Mouse (Mus musculus) kidney, embryonic 16.5 days (tissue): ENCODE data around the gene Fgfr2. TPM values are rescaled to one million over a fixed set of nuclear protein-coding genes. Genes with fewer than 3 reads are reported as not detected.

Experiments used
- ATAC-seq: fragments of 200-750 bp; cut with Nextera tagmentation; 2 replicates; pipeline ENCODE4 v1.8.0; 2017; ENCODE audit warnings: moderate TSS enrichment; ENCODE audit not compliant: low FRiP score, low TSS enrichment
- H3K27ac ChIP-seq: fragments of 300-500 bp; sonication (generic); 2 replicates; pipeline ENCODE4 v1.5.1; 2014; ENCODE audit warnings: low read length
- H3K27me3 ChIP-seq: fragments of 300-500 bp; sonication (generic); 2 replicates; pipeline ENCODE4 v1.6.1; 2014; ENCODE audit warnings: low read length, control low read depth, mixed read lengths; ENCODE audit not compliant: insufficient read depth
- H3K36me3 ChIP-seq: fragments of 300-500 bp; sonication (generic); 2 replicates; pipeline ENCODE4 v1.6.1; 2014; ENCODE audit warnings: low read length, control low read depth, mixed read lengths; ENCODE audit not compliant: insufficient read depth
- H3K4me1 ChIP-seq: fragments of 300-500 bp; sonication (generic); 2 replicates; pipeline ENCODE4 v1.6.1; 2014; ENCODE audit warnings: low read length, control low read depth, mixed read lengths; ENCODE audit not compliant: insufficient read depth
- H3K4me2 ChIP-seq: fragments of 300-500 bp; sonication (generic); replicated peaks from 2 replicates; pipeline ENCODE4 v1.6.1; 2014; ENCODE audit warnings: low read depth, low read length
- H3K4me3 ChIP-seq: fragments of 300-500 bp; sonication (generic); 2 replicates; pipeline ENCODE4 v1.5.1; 2014; ENCODE audit warnings: mild to moderate bottlenecking, low read length
- H3K9ac ChIP-seq: fragments of 300-500 bp; sonication (generic); replicated peaks from 2 replicates; pipeline ENCODE4 v1.6.1; 2014; ENCODE audit warnings: low read length
- H3K9me3 ChIP-seq: fragments of 300-500 bp; sonication (generic); 2 replicates; pipeline ENCODE4 v1.6.1; 2016; ENCODE audit warnings: low read length, control low read depth
- WGBS: fragments of 180-500 bp; shearing (Covaris S2); extraction: QIAGEN DNeasy Blood & Tissue Kit; methylation state at CpG from one replicate; pipeline ENCODE4 v1.1.7; 2014; 5-methylcytosine and 5-hydroxymethylcytosine counted together
- polyA plus RNA-seq: library from polyadenylated mRNA; unstranded; fragments of >200 nt; fragmentation: Nextera tagmentation; extraction: Ambion mirVana; gene quantifications from 2 replicates; pipeline ENCODE4 v1.2.1, GENCODE M21; 2015

The Fgfr2 gene
- polyA plus RNA-seq, 1 experiment from 2014 or later = 118 TPM

GRCm38 (mm10) chr7:130773171-130773830 lies 2349.8 kb downstream of the Fgfr2 start:
- no peak for ATAC-seq
- Histone ChIP-seq H3K27me3 (no peaks in the 10 kb centered on the region), H3K4me1 (no peaks in the 10 kb centered on the region), H3K27ac (no peak overlapping the region), H3K9ac (no peak overlapping the region), H3K4me3 (no peak overlapping the region), H3K4me2 (no peak overlapping the region), H3K9me3 (no peaks in the 10 kb centered on the region), H3K36me3 (no peaks in the 10 kb centered on the region)
- 76% methylated on average over 11 of the region's 11 CpGs for WGBS

- Histone ChIP-seq H3K36me3 (peaks cover under 1% of the 10 kb centered on the region; the same call in 1 of the 2 replicates), H3K4me3 (no peak overlapping the region), H3K27ac (no peak overlapping the region), H3K4me1 (no peaks in the 10 kb centered on the region), H3K9me3 (no peaks in the 10 kb centered on the region), H3K4me2 (no peak overlapping the region), H3K9ac (no peak overlapping the region), H3K27me3 (no peaks in the 10 kb centered on the region)
- peak; percentile 50 for ATAC-seq
- 25% methylated on average over 3 of the region's 3 CpGs for WGBS
Observed at GRCm38 (mm10) chr7:130770707-130771106, 2352.4 kb downstream of the Fgfr2 start.

DNA sequence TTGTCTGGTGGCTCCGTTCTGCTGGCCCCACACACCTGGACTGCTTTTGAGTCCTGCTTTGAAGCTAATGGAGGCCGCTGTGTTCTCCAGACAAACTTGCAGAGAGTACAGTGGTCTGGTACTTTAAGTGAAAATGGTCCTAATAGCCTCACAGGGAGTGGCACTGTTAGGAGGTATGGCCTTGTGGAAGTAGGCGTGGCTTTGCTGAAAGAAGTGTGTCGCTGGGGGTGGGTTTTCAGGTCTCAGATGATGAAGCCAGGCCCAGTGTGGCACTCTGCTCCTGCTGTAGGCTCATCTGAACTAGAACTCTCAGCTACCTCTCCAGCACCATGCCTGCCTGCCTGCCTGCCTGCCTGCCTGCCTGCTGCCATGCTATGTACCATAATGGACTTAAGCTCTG lies 2355.0 kb downstream of the Fgfr2 start:
- no peak overlapping the region for H3K27ac ChIP-seq
- no peak overlapping the region for H3K4me3 ChIP-seq
- ATAC-seq = no peak
- 92% methylated on average over 4 of the region's 4 CpGs for WGBS
- no peak overlapping the region for H3K4me2 ChIP-seq
- no peaks in the 10 kb centered on the region for H3K9me3 ChIP-seq
- H3K9ac ChIP-seq = no peak overlapping the region
- H3K27me3 ChIP-seq = no peaks in the 10 kb centered on the region
- H3K36me3 ChIP-seq = peaks cover 8% of the 10 kb centered on the region
- no peaks in the 10 kb centered on the region for H3K4me1 ChIP-seq

DNA sequence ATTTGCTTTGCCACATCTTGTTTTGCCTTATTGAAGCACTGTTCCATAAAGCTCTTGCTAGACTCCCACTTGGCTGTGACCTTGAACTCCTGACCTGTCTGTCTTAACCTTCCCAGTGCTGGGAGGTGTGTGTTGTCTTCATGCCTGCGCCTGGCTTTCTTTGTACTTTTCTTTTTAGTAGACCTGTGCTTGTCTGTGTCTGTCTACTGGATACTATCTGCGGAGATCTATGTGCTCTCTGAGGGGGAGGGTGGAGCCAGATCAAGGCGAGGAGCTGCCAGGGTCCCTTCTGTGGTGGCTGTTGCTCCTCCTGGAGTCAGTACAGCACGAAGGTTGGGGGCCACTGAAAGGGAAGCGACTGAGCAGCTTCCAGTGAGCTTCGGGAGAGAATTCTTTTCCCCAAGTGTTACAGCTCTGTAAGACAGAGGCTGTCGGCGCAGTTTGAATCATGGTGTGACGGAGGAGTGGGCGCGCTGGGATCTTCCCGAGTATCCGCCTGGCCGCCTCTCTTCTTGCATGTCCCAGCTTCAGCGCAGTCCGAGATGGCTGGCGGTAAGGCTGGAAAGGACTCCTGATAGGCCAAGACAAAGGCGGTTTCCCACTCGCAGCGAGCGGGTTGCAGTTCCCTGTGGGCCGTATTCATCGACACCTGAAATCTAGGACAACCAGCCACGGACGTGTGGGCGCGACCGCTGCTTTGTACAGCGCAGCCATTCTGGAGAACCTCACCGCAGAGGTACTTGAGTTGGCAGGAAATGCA lies 2356.6 kb downstream of the Fgfr2 start:
- Histone ChIP-seq H3K27ac (no peak overlapping the region), H3K27me3 (no peaks in the 10 kb centered on the region), H3K4me3 (no peak overlapping the region), H3K9ac (no peak overlapping the region), H3K4me1 (no peaks in the 10 kb centered on the region; the same call in 1 of the 2 replicates), H3K9me3 (no peaks in the 10 kb centered on the region), H3K4me2 (no peak overlapping the region), H3K36me3 (peaks cover 8% of the 10 kb centered on the region)
- WGBS = 83% methylated on average over 30 of the region's 30 CpGs
- ATAC-seq = no peak; the same call in 1 of the 2 replicates

- H3K9me3 ChIP-seq = no peaks in the 10 kb centered on the region
- no peaks in the 10 kb centered on the region for H3K27me3 ChIP-seq
- no peak overlapping the region for H3K4me3 ChIP-seq
- 94% methylated on average over 17 of the region's 17 CpGs for WGBS
- no peak overlapping the region for H3K9ac ChIP-seq
- H3K4me2 ChIP-seq = no peak overlapping the region
- peaks cover 25% of the 10 kb centered on the region for H3K36me3 ChIP-seq
- no peak for ATAC-seq
- H3K27ac ChIP-seq = no peak overlapping the region
- no peaks in the 10 kb centered on the region; the same call in 1 of the 2 replicates for H3K4me1 ChIP-seq
Observed at GRCm38 (mm10) chr7:130764160-130764559, 2359.0 kb downstream of the Fgfr2 start.

DNA sequence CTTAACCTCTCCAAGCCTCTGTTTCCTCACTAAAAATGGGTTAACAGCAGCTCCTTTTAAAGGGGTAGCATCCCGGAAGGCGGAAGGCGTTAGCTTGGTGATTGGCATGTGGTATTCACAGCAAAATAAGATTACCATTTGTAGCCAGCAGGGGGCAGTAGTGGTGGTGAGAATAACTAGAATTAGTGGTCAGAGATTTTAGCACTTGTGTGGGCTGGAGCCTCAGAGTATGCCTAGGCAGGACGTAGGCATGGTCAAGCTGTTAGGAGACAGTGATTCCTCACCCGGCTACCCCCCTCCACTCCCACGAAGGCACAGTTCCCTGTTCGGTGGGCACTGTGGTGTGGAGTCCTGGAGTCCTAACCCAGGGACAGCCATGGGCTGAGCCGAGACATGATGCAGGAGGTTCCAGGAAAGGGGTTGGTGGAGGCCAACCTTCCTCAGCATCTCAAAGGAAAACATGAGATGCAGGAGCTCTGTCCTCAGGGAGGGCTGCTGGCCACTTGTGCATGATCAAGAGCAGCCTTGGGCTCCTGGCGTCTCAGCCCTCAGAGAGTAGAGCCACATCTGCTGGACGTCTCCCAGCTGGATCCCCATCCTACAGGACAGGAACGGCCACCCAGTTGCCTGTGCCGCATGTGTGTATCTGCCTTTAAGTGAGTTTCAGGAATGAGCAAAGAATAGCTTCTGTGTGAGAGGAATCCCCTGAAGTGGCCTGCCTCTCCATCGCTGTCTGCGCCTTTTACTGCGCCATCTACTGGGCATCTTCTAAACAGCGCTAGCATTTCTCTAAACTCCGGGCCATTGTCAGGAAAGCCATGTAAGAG lies 2360.9 kb downstream of the Fgfr2 start:
- no peaks in the 10 kb centered on the region for H3K9me3 ChIP-seq
- no peak overlapping the region for H3K4me3 ChIP-seq
- peaks cover 40% of the 10 kb centered on the region for H3K36me3 ChIP-seq
- H3K9ac ChIP-seq = no peak overlapping the region
- H3K27me3 ChIP-seq = no peaks in the 10 kb centered on the region
- H3K27ac ChIP-seq = no peak overlapping the region
- 39% methylated on average over 17 of the region's 17 CpGs for WGBS
- no peak overlapping the region for H3K4me2 ChIP-seq
- ATAC-seq = peak; percentile 60
- H3K4me1 ChIP-seq = no peaks in the 10 kb centered on the region; the same call in 1 of the 2 replicates

GRCm38 (mm10) chr7:130757326-130757865 lies 2365.8 kb downstream of the Fgfr2 start:
- H3K4me3 ChIP-seq = no peak overlapping the region
- H3K4me1 ChIP-seq = no peaks in the 10 kb centered on the region; the same call in 1 of the 2 replicates
- WGBS = 77% methylated on average over 11 of the region's 11 CpGs
- peaks cover 43% of the 10 kb centered on the region; the same call in 1 of the 2 replicates for H3K36me3 ChIP-seq
- no peaks in the 10 kb centered on the region for H3K27me3 ChIP-seq
- H3K27ac ChIP-seq = peak overlapping the region; percentile 2; the same call in 1 of the 2 replicates
- ATAC-seq = 0 out of 2 replicates have a peak, but pooled peaks have one; percentile 24
- H3K9me3 ChIP-seq = no peaks in the 10 kb centered on the region
- H3K4me2 ChIP-seq = no peak overlapping the region
- no peak overlapping the region for H3K9ac ChIP-seq

- Histone ChIP-seq H3K4me1 (no peaks in the 10 kb centered on the region), H3K36me3 (peaks cover 48% of the 10 kb centered on the region; the same call in 1 of the 2 replicates), H3K4me3 (no peak overlapping the region), H3K27ac (peak overlapping the region; percentile 2), H3K4me2 (no peak overlapping the region), H3K27me3 (no peaks in the 10 kb centered on the region), H3K9ac (no peak overlapping the region), H3K9me3 (no peaks in the 10 kb centered on the region)
- ATAC-seq = no peak
- WGBS = 67% methylated on average over 7 of the region's 7 CpGs
Observed at GRCm38 (mm10) chr7:130756343-130756835, 2366.8 kb downstream of the Fgfr2 start.

GRCm38 (mm10) chr7:130754790-130755189 lies 2368.4 kb downstream of the Fgfr2 start:
- Histone ChIP-seq H3K4me3 (no peak overlapping the region), H3K4me2 (no peak overlapping the region), H3K27ac (no peak overlapping the region), H3K36me3 (peaks cover 40% of the 10 kb centered on the region; the same call in 1 of the 2 replicates), H3K4me1 (no peaks in the 10 kb centered on the region), H3K27me3 (no peaks in the 10 kb centered on the region), H3K9me3 (no peaks in the 10 kb centered on the region), H3K9ac (no peak overlapping the region)
- WGBS = 95% methylated on average over 2 of the region's 2 CpGs
- no peak for ATAC-seq
